Mouse (Mus musculus) right cerebral cortex, postnatal 25 days (tissue): ENCODE results near the gene Lgi4.

Experiments used
- DNase-seq: peaks from one replicate; pipeline ENCODE4 v3.0.0; 2022

The Lgi4 gene

GRCm38 (mm10) chr7:31079670-31080069, 20.5 kb downstream of the Lgi4 start:
- no peak for DNase-seq

GRCm38 (mm10) chr7:31080611-31081010, 21.5 kb downstream of the Lgi4 start:
- DNase-seq: no peak

GRCm38 (mm10) chr7:31081106-31081505, 22.0 kb downstream of the Lgi4 start:
- DNase-seq: no peak

- DNase-seq: no peak
These were observed 23.0 kb downstream of the Lgi4 start for GRCm38 (mm10) chr7:31082106-31082505.

GRCm38 (mm10) chr7:31082831-31083588, 23.9 kb downstream of the Lgi4 start:
- DNase-seq: no peak

GRCm38 (mm10) chr7:31084140-31084539, 25.0 kb downstream of the Lgi4 start:
- DNase-seq: no peak

GRCm38 (mm10) chr7:31085171-31085570, 26.0 kb downstream of the Lgi4 start:
- DNase-seq: no peak

GRCm38 (mm10) chr7:31086175-31086755, 27.1 kb downstream of the Lgi4 start:
- no peak for DNase-seq

GRCm38 (mm10) chr7:31087262-31087661, 28.1 kb downstream of the Lgi4 start:
- no peak for DNase-seq

- DNase-seq: no peak
These were observed 29.1 kb downstream of the Lgi4 start for GRCm38 (mm10) chr7:31088206-31088605.

- DNase-seq: no peak
These were observed 30.6 kb downstream of the Lgi4 start for GRCm38 (mm10) chr7:31089721-31090120.

- no peak for DNase-seq
These were observed 35.8 kb downstream of the Lgi4 start for GRCm38 (mm10) chr7:31094774-31095501.

- DNase-seq: no peak
These were observed 37.9 kb downstream of the Lgi4 start for GRCm38 (mm10) chr7:31096892-31097564.

- DNase-seq: peak; percentile 84
These were observed 38.6 kb downstream of the Lgi4 start for GRCm38 (mm10) chr7:31097583-31098248.

- no peak for DNase-seq
These were observed 39.8 kb downstream of the Lgi4 start for GRCm38 (mm10) chr7:31098697-31099611.

- DNase-seq: no peak
These were observed 40.5 kb downstream of the Lgi4 start for GRCm38 (mm10) chr7:31099612-31099982.

- DNase-seq: no peak
These were observed 41.6 kb downstream of the Lgi4 start for GRCm38 (mm10) chr7:31100786-31101185.

- DNase-seq: peak; percentile 58
These were observed 46.1 kb downstream of the Lgi4 start for GRCm38 (mm10) chr7:31105061-31105768.

- DNase-seq: no peak
These were observed 47.0 kb downstream of the Lgi4 start for GRCm38 (mm10) chr7:31106166-31106565.

GRCm38 (mm10) chr7:31107781-31108180, 48.6 kb downstream of the Lgi4 start:
- DNase-seq: no peak

- DNase-seq: no peak
These were observed 49.9 kb downstream of the Lgi4 start for GRCm38 (mm10) chr7:31109091-31109490.
